Mouse (Mus musculus): ENCODE data around the gene Tbx15.
"Not testable (repeated sequence)": the region's sequence is repeated elsewhere in the genome, so short reads cannot be mapped to it uniquely, and the experiment has no call there.

The Tbx15 gene

DNA sequence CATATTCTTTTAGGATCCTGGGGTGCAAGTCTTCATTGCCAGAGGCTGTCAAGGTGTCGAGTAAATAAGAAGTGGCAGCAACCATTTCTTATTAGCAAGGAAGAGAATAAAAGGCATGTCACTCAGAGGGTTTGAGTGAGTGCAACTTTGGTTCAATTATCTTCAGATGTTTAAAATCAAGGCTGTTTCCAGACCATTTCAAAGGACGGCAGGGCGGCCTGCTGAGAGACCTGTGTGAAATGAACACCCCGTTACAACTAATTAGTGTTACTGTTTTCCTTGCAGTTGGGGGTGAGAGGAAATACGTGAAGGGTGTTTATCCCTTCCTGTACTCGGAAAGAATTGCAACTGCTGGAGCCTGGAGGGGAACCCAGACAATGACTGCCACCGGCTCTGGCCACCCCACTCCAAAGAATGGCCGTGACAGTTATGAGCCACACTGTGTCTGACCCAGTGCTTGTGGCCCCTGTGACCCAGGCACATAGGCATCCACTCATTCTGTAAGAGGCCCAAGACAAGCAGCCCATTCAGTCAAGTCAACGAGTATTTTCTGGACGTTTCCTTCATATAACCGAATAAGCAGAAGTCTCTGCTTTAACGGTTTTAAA, 37.9 kb downstream of the Tbx15 start:
- no peak for DNase-seq

- no peak for DNase-seq
Observed at GRCm38 (mm10) chr3:99279718-99280117, 39.5 kb downstream of the Tbx15 start.

GRCm38 (mm10) chr3:99281453-99281852, 41.3 kb downstream of the Tbx15 start:
- no peak for DNase-seq

DNA sequence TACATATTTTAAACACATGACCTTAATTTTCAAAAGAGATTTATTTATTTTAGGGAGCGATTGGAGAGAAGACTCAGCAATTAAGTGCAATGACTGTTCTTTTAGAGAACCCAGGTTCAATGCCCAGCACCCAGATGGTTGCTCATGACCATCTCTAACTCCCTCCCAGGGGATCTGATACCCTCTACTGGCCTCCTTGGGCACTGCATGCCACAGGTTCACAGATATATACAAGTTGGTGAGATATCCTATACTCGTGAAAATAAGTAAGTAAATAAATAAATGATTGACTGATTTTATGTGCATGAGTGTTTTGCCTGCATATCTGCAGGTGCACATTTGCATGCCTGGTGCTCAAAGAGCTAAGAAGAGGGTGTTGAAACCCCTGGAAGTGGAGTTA, 48.1 kb downstream of the Tbx15 start:
- DNase-seq: peak in 1 of 2 experiments; percentile 14

- peak; percentile 30 to 40 for DNase-seq
Observed at GRCm38 (mm10) chr3:99290064-99290702, 50.0 kb downstream of the Tbx15 start.

DNA sequence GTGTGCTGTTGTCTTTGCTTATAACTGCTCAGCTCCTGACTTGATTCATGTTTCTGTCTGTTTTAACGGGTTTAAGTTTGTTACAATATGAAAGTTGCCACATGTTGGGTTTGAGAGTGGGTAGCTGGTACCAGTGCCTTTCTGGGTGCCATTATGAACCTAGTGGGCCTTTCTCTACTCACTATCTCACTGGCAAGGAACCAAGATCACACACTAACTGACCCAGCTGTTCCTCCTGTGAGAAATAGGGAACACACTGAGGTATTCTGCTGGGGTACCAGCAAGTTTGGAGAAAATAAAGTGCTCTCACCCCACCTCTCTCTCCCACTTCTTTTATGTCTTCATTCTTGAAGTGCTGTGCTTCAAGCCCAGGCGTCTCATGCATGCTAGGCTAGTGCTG, 50.7 kb downstream of the Tbx15 start:
- no peak for DNase-seq

GRCm38 (mm10) chr3:99291386-99291785, 51.2 kb downstream of the Tbx15 start:
- DNase-seq: no peak

- DNase-seq: no peak
Observed at GRCm38 (mm10) chr3:99292531-99292931, 52.4 kb downstream of the Tbx15 start.

GRCm38 (mm10) chr3:99294209-99294608, 54.0 kb downstream of the Tbx15 start:
- not testable (repeated sequence) for DNase-seq

DNA sequence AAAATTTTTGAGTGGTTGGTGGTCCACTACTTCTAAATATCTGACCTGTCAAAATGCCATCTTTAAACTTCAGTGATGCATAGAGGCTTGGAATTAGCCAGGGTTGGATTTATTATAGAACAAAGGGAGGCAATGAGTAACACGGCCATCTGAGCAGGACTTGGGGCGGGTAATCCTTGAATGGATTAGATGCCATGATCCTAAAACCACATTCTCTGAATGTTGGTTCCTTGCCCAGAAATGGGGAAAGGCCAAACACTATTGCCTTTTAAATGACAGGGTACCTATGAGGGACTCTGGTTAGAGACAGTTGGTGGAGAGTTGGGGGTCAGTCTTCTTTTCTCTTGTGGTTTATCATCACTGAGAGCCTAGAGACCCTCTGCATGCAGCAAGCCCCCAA, 55.1 kb downstream of the Tbx15 start:
- DNase-seq: no peak

DNA sequence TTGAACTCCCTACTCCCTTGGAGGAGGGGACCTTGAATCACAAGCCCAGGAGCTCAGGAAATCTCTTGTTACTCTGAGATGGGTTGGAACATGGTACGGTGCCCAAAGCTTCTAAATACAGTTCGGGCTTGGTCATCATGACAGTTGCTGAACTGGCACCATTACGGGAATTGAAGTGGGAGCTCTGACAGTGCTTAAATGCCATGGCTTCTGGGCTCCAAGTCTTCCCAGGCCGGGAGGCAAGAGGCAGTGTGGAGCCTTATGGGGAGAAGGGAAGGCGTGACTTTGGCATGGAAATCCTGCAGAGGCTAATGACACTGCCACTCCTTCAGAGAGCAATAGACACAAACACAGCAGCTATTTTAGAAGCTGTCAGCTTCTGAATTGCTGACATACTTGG, 56.0 kb downstream of the Tbx15 start:
- no peak for DNase-seq

- no peak for DNase-seq
Observed at GRCm38 (mm10) chr3:99300846-99301245, 60.7 kb downstream of the Tbx15 start.

DNA sequence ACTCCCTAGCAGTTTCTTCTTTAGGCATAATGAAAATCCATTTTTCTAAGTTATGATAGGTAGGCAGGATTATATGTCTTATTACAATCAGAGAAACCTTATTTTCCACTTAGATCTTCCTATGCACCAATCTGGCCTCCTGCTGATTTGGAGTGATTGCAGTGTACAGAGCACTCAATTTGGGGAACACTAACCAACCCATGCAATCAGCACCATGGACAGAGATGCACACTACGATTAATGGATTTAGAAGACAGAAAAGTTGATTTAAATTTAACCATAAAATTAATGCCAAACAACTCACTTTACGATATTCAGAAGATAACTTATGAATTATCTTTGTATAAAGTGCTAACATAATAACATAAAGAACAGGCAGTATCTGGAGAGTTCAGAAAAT, 70.7 kb downstream of the Tbx15 start:
- DNase-seq: peak in 1 of 2 experiments; percentile 43

DNA sequence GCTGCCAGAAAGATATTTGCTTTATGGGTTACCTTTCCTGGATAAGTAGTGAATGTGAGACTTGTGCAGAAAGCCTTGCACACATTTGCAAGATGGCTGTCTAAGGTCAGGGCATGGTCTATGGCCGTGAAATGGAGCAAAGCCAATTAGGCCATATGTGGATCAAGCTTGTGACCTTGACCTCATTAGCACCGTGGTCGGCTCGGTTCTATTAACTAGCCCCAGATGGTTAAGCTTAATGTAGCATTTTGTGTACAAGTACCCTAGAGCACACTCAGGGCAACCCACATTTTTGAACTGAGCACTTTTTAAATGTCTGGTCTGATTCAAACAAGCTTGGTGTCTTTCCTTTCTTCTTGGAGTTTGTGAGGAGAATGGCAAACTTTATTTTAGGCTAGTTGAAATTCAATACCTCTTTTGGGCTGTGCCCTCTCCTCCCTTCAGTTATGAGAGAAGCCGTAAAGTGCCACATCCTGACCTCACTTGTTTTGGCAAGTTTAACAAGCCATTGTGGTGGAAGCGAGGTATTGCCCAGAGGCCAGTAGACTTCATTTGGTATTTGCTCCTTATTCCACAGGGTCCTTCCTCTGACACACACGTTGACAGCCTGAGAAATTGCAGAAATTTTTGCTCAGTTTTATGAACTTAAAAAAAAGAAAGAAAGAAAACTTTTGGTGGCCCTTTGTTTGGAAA, 71.9 kb downstream of the Tbx15 start:
- no peak for DNase-seq

GRCm38 (mm10) chr3:99322345-99322744, 82.2 kb downstream of the Tbx15 start:
- no peak for DNase-seq

DNA sequence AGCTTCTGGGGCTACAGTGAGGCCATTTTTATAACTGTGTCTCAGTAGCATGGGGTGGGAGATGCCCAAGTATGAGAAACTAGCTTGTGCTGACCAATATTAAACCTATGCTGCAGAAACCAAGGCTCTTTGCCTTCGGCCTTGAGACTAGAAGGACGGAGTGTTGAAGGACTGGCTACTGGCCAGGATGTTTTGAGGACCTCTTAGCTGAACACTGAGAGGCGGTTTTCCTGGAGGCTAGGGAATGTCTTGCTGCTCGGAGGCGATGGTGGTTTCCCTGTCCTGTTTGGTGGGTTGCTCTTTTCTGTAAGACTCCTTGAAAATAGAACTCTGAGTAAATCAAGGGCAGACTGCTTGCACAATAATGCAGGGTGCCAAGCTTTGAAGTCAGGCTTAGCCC, 89.1 kb downstream of the Tbx15 start:
- no peak for DNase-seq

- no peak for DNase-seq
Observed at GRCm38 (mm10) chr3:99331086-99331485, 90.9 kb downstream of the Tbx15 start.

- no peak for DNase-seq
Observed at GRCm38 (mm10) chr3:99336866-99337265, 96.7 kb downstream of the Tbx15 start.

DNA sequence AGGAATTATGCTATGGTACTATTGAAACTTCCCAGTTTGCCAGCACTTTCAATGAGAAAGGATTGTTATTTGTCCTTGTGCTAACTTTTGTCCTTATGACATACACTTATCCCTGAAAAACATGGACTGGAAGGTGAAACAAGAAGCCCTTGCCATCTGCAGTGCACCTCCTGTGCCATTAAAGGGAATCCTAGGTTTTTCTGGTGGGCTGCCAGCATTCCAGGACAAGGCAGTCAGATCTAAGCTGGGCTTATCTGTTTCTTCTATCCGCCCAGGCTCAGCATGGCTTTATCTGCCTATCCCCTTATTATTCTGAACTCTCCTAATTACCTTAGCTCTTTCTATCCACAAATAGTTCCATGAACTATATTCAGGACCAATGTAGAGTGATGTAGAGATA, 98.6 kb downstream of the Tbx15 start:
- no peak for DNase-seq

DNA sequence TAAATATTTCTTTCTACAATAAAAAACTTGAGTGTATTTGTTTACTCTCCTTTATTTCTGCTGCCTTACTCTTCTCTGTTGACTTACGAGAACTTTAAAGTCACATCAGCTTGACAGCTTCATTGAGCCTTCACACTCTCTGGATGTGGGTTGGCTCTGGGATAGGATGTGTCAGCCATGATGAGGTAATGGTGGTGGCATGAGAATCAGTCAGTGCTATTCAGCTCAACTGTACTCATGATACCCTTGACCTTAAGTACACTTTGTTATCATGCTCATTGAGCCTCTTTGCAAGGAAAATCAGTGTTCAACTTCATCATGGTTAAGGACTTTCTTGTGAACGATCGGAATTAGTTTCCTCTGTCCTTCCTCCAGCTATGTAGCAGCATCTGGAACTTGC, 99.8 kb downstream of the Tbx15 start:
- DNase-seq: no peak

DNA sequence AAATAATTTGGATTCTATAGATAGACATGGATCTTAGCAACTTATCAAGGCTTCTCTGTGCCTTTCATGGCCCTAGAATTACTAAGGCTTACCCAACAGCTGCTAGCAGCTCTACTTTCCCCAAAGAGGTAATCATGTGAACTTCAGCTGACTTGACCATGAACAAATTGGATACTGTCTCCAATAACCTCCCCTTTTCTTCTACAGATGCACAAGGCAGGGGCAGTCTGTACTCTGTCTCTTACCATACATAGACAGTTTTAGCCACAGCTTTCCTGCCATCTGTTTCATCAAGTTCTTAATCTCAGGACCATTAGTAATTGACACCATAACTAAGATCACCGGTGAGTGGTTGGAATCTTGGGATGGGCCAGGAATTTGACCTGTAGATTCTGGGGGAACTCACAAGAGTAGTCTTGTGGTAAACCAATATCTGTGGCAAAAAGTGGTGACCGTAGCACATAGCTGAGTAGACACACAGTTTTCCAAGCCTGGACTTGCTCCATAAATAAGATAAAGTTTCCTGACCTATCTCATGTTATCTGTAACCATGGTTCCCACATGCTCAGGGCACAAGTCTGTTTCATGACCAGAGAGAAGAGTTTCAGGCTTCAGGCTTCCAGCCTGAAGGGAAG, 139.6 kb downstream of the Tbx15 start:
- DNase-seq: no peak

- DNase-seq: no peak
Observed at GRCm38 (mm10) chr3:99387127-99387526, 146.9 kb downstream of the Tbx15 start.

All from kidney, postnatal 36 days (tissue).